Mouse (Mus musculus): ENCODE measurements around the gene Acta1.

Gene Acta1

GRCm38 (mm10) chr8:123894502-123895097, at the start of gene Acta1:
Gene Acta1 (minus strand): TSS chr8:123894751.
- no peak for DNase-seq (ENCODE audit: low read depth, low spot score)

GRCm38 (mm10) chr8:123929026-123929425, 34.5 kb upstream of the Acta1 start:
- no peak for DNase-seq (ENCODE audit: low read depth, low spot score)

GRCm38 (mm10) chr8:123925671-123926070, 31.1 kb upstream of the Acta1 start:
- DNase-seq (ENCODE audit: low read depth, low spot score) = no peak

GRCm38 (mm10) chr8:123924719-123925118, 30.2 kb upstream of the Acta1 start:
- peak; percentile 85 for DNase-seq (ENCODE audit: low read depth, low spot score)

- DNase-seq (ENCODE audit: low read depth, low spot score) = no peak
Observed at GRCm38 (mm10) chr8:123914635-123915034, 20.1 kb upstream of the Acta1 start.

- DNase-seq (ENCODE audit: low read depth, low spot score) = no peak
Observed at GRCm38 (mm10) chr8:123912265-123912664, 17.7 kb upstream of the Acta1 start.

GRCm38 (mm10) chr8:123907604-123908003, 13.1 kb upstream of the Acta1 start:
- no peak for DNase-seq (ENCODE audit: low read depth, low spot score)

GRCm38 (mm10) chr8:123902653-123903052, 8.1 kb upstream of the Acta1 start:
- no peak for DNase-seq (ENCODE audit: low read depth, low spot score)

- DNase-seq (ENCODE audit: low read depth, low spot score) = no peak
Observed at GRCm38 (mm10) chr8:123899366-123899765, 4.8 kb upstream of the Acta1 start.

- DNase-seq (ENCODE audit: low read depth, low spot score) = no peak
Observed at GRCm38 (mm10) chr8:123898576-123898975, 4.0 kb upstream of the Acta1 start.

- no peak for DNase-seq (ENCODE audit: low read depth, low spot score)
Observed at GRCm38 (mm10) chr8:123896774-123897173, 2.2 kb upstream of the Acta1 start.

- DNase-seq (ENCODE audit: low read depth, low spot score) = no peak
Observed at GRCm38 (mm10) chr8:123896366-123896761, 1.8 kb upstream of the Acta1 start.

GRCm38 (mm10) chr8:123895680-123896365, 1.3 kb upstream of the Acta1 start:
- no peak for DNase-seq (ENCODE audit: low read depth, low spot score)

GRCm38 (mm10) chr8:123895230-123895629, 679 bp upstream of the Acta1 start:
- DNase-seq (ENCODE audit: low read depth, low spot score) = no peak

GRCm38 (mm10) chr8:123893413-123893812, 1.1 kb downstream of the Acta1 start:
- DNase-seq (ENCODE audit: low read depth, low spot score) = no peak

- no peak for DNase-seq (ENCODE audit: low read depth, low spot score)
Observed at GRCm38 (mm10) chr8:123892586-123893155, 1.9 kb downstream of the Acta1 start.

GRCm38 (mm10) chr8:123891883-123892585, 2.5 kb downstream of the Acta1 start:
- DNase-seq (ENCODE audit: low read depth, low spot score) = peak; percentile 83

GRCm38 (mm10) chr8:123891271-123891670, 3.3 kb downstream of the Acta1 start:
- DNase-seq (ENCODE audit: low read depth, low spot score) = no peak

- DNase-seq (ENCODE audit: low read depth, low spot score) = no peak
Observed at GRCm38 (mm10) chr8:123889797-123890196, 4.8 kb downstream of the Acta1 start.

GRCm38 (mm10) chr8:123887956-123888355, 6.6 kb downstream of the Acta1 start:
- DNase-seq (ENCODE audit: low read depth, low spot score) = no peak

GRCm38 (mm10) chr8:123887163-123887562, 7.4 kb downstream of the Acta1 start:
- no peak for DNase-seq (ENCODE audit: low read depth, low spot score)
